Mouse (Mus musculus) gastrocnemius, adult 18-20 months (tissue): Measurements from ENCODE around the gene Gpr83. TPM values are rescaled to one million over a fixed set of nuclear protein-coding genes. Genes with fewer than 3 reads are reported as not detected.

Source experiments
- DNase-seq: peaks from one replicate; pipeline ENCODE4 v3.0.0; 2021; ENCODE audit warnings: low spot score
- long read RNA-seq, 2 experiments: library from polyadenylated mRNA; stranded (forward); transcript quantifications; one replicate each; pipeline ENCODE4 v2.0.0; 2021
- total RNA-seq, 2 experiments: library from RNA; stranded (reverse); gene quantifications; 2 replicates each; pipeline ENCODE4 v1.2.3; 2021

The Gpr83 gene
- not detected for total RNA-seq
- long read RNA-seq, experiment 1, result 0 reads
- long read RNA-seq, experiment 2, result 0 reads

GRCm38 (mm10) chr9:14859868-14860639, at the start of gene Gpr83:
Gpr83 (plus strand) TSS chr9:14860210.
- DNase-seq, result no peak

- no peak for DNase-seq
Measured at GRCm38 (mm10) chr9:14821396-14821795, 38.6 kb upstream of the Gpr83 start.

- DNase-seq, result no peak
Measured at GRCm38 (mm10) chr9:14824840-14825239, 35.2 kb upstream of the Gpr83 start.

- no peak for DNase-seq
Measured at GRCm38 (mm10) chr9:14827875-14828274, 32.1 kb upstream of the Gpr83 start.

GRCm38 (mm10) chr9:14832046-14832445, 28.0 kb upstream of the Gpr83 start:
- no peak for DNase-seq

GRCm38 (mm10) chr9:14835335-14836075, 24.5 kb upstream of the Gpr83 start:
- no peak for DNase-seq

GRCm38 (mm10) chr9:14839527-14839926, 20.5 kb upstream of the Gpr83 start:
- DNase-seq, result no peak

- no peak for DNase-seq
Measured at GRCm38 (mm10) chr9:14839970-14840369, 20.0 kb upstream of the Gpr83 start.

- DNase-seq, result peak; percentile 5
Measured at GRCm38 (mm10) chr9:14841878-14842761, 17.9 kb upstream of the Gpr83 start.

GRCm38 (mm10) chr9:14843311-14843857, 16.6 kb upstream of the Gpr83 start:
- DNase-seq, result no peak

- DNase-seq, result no peak
Measured at GRCm38 (mm10) chr9:14843901-14844300, 16.1 kb upstream of the Gpr83 start.

GRCm38 (mm10) chr9:14846428-14846827, 13.6 kb upstream of the Gpr83 start:
- no peak for DNase-seq

- no peak for DNase-seq
Measured at GRCm38 (mm10) chr9:14848267-14848935, 11.6 kb upstream of the Gpr83 start.

- DNase-seq, result no peak
Measured at GRCm38 (mm10) chr9:14854585-14854984, 5.4 kb upstream of the Gpr83 start.

- no peak for DNase-seq
Measured at GRCm38 (mm10) chr9:14856922-14857654, 2.9 kb upstream of the Gpr83 start.

- DNase-seq, result no peak
Measured at GRCm38 (mm10) chr9:14858170-14858706, 1.8 kb upstream of the Gpr83 start.

GRCm38 (mm10) chr9:14858782-14859181, 1.2 kb upstream of the Gpr83 start:
- no peak for DNase-seq

- DNase-seq, result no peak
Measured at GRCm38 (mm10) chr9:14863126-14863525, 3.1 kb downstream of the Gpr83 start.

GRCm38 (mm10) chr9:14864726-14865125, 4.7 kb downstream of the Gpr83 start:
- DNase-seq, result no peak

- no peak for DNase-seq
Measured at GRCm38 (mm10) chr9:14866957-14867356, 6.9 kb downstream of the Gpr83 start.
